Mouse (Mus musculus) megakaryocyte, embryonic 14.5 days (primary cell): Measurements from ENCODE around the gene Wbp1l.

Source experiments
- FLI1 ChIP-seq: IDR thresholded peaks from 2 replicates; pipeline ENCODE4 v1.6.1; 2012; ENCODE audit warnings: low read length, inconsistent platforms, mixed read lengths
- GATA1 ChIP-seq: IDR thresholded peaks from 3 replicates; pipeline ENCODE4 v1.6.1; 2012; ENCODE audit warnings: mixed read lengths, low read length, inconsistent platforms, borderline replicate concordance

DNA sequence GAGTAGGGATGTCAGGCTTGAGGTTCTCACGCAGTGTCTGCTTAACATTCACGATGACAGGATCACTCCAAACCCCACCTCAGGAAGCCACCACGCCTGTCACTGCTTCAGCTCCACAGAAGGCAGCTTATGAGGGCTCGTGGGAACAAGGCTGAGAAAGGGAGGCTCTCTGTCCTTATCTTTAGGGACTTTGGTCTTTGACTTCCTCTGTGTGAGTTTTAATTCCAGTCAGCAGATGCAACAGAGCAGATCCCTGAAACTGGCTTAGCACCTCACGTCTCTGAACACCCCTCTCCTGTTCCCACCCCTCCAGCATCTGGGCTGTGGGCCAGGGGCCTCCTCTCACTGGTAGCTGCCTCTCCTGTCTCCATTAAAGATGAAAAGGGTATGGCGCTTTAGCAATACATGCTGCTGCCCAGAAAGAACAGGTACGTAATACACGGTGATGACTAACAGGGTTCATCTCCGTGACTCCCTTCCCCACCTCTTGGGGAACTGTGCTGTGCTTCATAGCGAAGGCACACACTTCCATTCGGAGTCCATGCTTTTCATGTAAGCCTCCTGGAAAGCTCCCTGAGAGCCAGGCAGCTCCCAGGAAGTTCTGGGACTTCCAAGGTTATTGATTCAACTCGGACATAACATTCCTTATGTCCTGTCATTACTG lies 81.0 kb downstream of the Wbp1l start:
- TF ChIP-seq GATA1 (no peak), FLI1 (no peak)
